Mouse (Mus musculus): ENCODE measurements around the gene Syne4.

The Syne4 gene

GRCm38 (mm10) chr7:30297266-30297665, 17.3 kb upstream of the Syne4 start:
- DNase-seq: no peak

DNA sequence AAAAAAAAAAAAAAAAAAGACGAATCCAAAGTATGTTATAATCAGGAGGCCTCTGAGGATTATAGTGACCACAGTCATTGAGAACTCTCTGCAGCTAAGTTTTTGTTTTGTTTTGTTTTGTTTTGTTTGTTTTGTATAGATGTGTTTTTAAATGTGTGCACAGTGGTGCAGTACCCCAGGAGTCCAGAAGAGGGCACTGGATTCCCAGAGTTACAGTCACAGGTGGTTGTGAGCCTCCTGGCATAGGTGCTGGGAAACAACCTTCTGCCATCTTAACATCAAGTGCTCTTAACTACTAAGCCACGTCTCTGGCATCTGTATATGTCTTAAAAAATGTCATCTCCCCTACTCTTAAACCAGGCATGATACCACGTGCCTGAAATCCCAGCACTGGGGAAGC, 13.7 kb upstream of the Syne4 start:
- no peak for DNase-seq

- DNase-seq: no peak
Measured at GRCm38 (mm10) chr7:30306083-30306779, 8.4 kb upstream of the Syne4 start.

- DNase-seq: peak; percentile 94
Measured at GRCm38 (mm10) chr7:30308076-30309005, 6.3 kb upstream of the Syne4 start, which contains the start of gene Alkbh6. TSS of gene Alkbh6 (plus strand) at chr7:30308717.

GRCm38 (mm10) chr7:30309395-30310129, 5.0 kb upstream of the Syne4 start:
- no peak for DNase-seq

DNA sequence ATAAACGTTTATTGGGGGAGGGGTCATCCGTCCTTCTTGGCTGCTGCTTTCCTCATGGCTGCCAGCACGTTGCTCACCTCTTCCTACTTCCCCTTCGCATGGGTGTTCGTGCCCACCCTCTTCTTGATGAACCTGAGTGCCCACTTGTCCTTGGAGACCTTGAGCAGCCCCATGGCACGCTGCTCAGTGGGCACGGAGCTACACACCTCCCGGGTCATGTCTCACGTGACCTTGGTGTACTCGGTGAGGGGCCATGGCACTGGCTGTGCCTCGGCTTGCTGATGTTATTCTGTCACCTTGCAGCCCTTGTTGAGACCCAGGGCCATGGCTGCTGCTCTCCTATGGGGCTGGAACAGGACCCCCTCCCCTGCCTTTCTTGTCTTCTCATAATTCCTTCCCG, 4.5 kb upstream of the Syne4 start:
- no peak for DNase-seq

DNA sequence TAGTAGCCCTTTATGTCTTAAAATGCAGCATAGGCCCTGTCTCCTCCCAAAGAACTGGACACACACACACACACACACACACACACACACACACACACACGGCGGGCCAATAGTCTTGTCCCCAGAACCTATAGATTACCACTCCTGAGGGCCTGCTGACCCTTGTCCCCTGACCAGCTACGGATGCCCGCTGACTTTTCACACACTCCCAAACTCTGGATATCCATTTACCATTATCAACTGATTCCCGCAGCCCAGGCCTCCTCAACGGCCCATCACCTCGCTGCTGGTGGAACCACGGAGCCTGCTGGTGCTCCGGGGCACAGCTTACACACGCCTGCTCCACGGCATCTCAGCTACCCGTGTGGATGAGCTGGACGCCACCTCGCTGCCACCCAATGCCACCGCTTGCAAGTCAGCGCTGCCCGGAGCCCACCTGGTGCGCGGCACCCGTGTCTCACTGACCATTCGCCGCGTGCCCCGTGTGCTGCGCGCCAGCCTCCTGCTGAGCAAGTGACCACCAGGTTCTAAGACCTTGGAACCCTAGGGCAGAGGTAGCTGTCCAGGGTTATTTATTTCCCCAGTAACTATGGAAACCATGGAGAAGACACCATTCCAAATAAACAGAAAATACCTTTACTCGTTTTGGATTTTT, 814 bp upstream of the Syne4 start:
- no peak for DNase-seq

GRCm38 (mm10) chr7:30315559-30316529, 1.2 kb downstream of the Syne4 start:
- no peak for DNase-seq

- no peak for DNase-seq
Measured at GRCm38 (mm10) chr7:30318142-30318541, 3.5 kb downstream of the Syne4 start.

GRCm38 (mm10) chr7:30320946-30321345, 6.3 kb downstream of the Syne4 start:
- no peak for DNase-seq

DNA sequence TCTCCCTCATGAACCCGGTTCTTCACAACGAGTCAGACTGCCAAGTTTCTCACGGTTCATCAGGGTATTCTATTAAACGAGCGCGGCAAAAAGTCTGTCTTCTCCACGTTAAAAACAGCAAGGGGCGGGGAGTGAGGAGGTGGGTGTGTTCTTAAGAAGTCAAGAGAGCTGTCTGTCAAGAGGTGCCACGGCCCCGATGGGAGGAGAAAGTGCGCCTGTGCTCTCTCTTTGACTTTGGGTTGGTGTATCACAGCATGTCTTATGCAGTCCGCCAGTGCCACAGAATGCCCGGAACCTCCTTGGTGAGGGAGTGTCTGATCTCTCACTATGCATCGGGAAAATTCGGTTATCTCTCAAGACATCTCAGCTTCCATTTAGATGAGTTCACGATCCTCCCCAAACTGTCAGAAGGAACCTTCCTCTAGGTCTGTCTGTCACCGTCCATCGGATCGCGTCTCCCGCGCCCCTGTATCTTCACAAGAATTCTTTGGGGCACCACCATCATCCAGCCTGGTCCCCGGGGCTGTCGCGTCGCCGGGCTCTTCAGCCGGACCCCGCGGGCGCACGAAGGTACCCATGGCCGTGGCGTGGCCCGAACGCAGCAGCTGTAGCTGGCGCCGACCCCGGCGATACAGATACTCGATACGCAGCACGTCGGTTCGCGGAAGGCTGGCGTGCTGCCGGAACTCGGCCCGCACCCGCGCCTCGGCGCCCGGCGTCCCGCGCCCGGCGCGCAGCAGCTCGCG, 7.1 kb downstream of the Syne4 start, which contains the start of gene E130208F15Rik:
Gene E130208F15Rik, plus strand, starts transcription at position 202 of the 746 bp plus-strand sequence.
- peak; percentile 64 for DNase-seq

GRCm38 (mm10) chr7:30322285-30322667, 7.7 kb downstream of the Syne4 start:
- peak; percentile 96 for DNase-seq

DNA sequence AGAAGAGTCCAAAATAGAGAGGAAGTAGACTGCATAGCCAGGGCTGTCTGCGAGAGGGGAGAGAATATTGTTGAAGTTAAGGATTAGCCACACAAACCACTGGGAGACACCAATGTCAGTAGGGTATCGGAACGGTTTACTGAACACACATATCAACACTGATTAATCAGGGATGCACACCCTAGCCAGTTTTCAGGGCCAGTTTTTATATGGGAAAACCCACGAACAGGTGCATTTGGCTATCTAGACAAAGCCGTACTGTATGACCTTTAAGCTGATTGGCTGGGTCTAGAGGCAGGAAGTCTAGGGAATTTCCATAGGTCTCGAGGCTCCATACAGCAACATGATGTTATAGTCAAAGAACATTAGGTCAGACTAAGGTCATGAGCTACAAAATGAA, 8.3 kb downstream of the Syne4 start:
- no peak for DNase-seq

- no peak for DNase-seq
Measured at GRCm38 (mm10) chr7:30323795-30324194, 9.2 kb downstream of the Syne4 start, which contains the start of gene Sdhaf1. TSS of gene Sdhaf1 (minus strand) at chr7:30323895.

GRCm38 (mm10) chr7:30324300-30324944, 9.8 kb downstream of the Syne4 start:
- peak; percentile 71 for DNase-seq

- DNase-seq: no peak
Measured at GRCm38 (mm10) chr7:30325364-30325763, 10.8 kb downstream of the Syne4 start.

DNA sequence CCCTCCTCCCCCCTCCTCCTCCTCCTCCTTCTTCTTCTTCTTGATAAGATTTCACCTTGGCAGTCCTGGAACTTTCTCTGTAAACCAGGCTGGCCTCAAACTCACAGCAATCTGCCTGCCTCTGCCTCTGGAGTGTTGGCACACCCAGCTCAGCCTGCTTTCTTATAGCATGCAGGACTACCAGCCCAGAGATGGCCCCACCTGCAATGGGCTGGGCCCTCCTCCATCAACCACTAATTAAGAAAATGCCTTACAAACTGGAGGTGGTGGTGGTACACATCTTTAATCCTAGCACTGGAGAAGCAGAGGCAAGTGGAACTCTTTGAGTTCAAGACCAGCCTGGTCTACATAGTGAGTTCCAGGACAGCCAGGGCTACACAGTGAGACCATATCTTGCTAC, 11.8 kb downstream of the Syne4 start:
- DNase-seq: no peak

- DNase-seq: no peak
Measured at GRCm38 (mm10) chr7:30327140-30327539, 12.5 kb downstream of the Syne4 start.

- DNase-seq: no peak
Measured at GRCm38 (mm10) chr7:30328379-30328778, 13.8 kb downstream of the Syne4 start.

- DNase-seq: peak; percentile 86
Measured at GRCm38 (mm10) chr7:30331887-30332286, 17.3 kb downstream of the Syne4 start.

Data from right cerebral cortex, postnatal 25 days (tissue).